In the genomic region with DNA sequence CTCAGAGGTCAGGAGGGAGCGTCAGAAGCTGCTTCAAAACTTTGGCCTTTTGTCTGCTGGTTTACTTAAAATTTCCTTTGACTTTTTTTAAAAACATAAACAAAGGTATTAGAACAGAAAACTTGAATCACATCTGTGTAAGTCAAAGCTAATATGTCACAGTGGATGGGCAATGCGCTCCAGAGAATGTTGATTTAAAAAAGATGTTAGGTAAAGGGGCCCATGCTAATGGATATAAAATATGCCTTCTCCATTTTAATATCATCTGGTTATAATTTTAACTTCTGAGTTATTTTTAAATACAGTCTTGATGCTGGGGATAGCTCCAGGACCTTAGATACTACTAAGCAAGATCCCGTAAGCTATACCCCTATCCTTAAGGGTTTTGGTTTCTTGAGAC, we compare ENCODE assay signal across 26 mouse cellular contexts.
DNase-seq lines count a peak whose midpoint lies in the region; ATAC-seq and TF ChIP-seq lines count a peak whose summit lies in the region.
"Had no signal": no experiment of that assay in that cellular context is flagged by ENCODE, and none has a peak within 500 bp of the region (broad histone marks: within the 10 kb centered on the region; RNA-seq: fewer than 3 reads in every experiment).

No protein-coding gene starts in this region.

- TF ChIP-seq POLR2A in embryonic fibroblast, embryonic 13.5 days (IDR thresholded peaks at IDR 0.05; ENCODE audit: low read depth, low read length): no peak

- H3K27ac ChIP-seq in intestine, embryonic 14.5 days (ENCODE audit: low read depth): peak overlapping the region; percentile 51; the same call in 1 of the 2 replicates
- no peak overlapping the region for H3K27ac ChIP-seq in intestine, embryonic 16.5 days (ENCODE audit: low read length)
- peak overlapping the region; percentile 52 for H3K27ac ChIP-seq in embryonic facial prominence, embryonic 11.5 days (replicated peaks; ENCODE audit: low read depth, low read length)
- H3K27ac ChIP-seq in embryonic fibroblast, embryonic 13.5 days (ENCODE audit: insufficient read depth, low read length): peak overlapping the region; percentile 71
- H3K27ac ChIP-seq in limb, embryonic 15.5 days: peak overlapping the region; percentile 74
- H3K27ac ChIP-seq in forebrain, postnatal 0 days (ENCODE audit: low read depth, low read length): no peak overlapping the region
- H3K27ac ChIP-seq: hindbrain, embryonic 13.5 days; liver, embryonic 13.5 days; midbrain, embryonic 13.5 days had no signal

- peaks cover 18% of the 10 kb centered on the region; the same call in 1 of the 2 replicates for H3K4me1 ChIP-seq in intestine, embryonic 14.5 days (replicated peaks; ENCODE audit: control insufficient read depth, insufficient read depth, low read length)
- H3K4me1 ChIP-seq in intestine, embryonic 16.5 days (ENCODE audit: control insufficient read depth, insufficient read depth, low read length): peaks cover 7% of the 10 kb centered on the region
- peaks cover 3% of the 10 kb centered on the region for H3K4me1 ChIP-seq in embryonic facial prominence, embryonic 11.5 days (ENCODE audit: control insufficient read depth, insufficient read depth, low read length)
- peaks cover 16% of the 10 kb centered on the region for H3K4me1 ChIP-seq in embryonic fibroblast, embryonic 13.5 days (ENCODE audit: control insufficient read depth, insufficient read depth, low read length)
- H3K4me1 ChIP-seq in limb, embryonic 15.5 days: peaks cover 40% of the 10 kb centered on the region
- H3K4me1 ChIP-seq in forebrain, postnatal 0 days (ENCODE audit: insufficient read depth): no peaks in the 10 kb centered on the region
- H3K4me1 ChIP-seq: liver, embryonic 13.5 days had no signal

- whole genome bisulfite sequencing in intestine, embryonic 14.5 days: 74% methylated on average over 3 of the region's 3 CpGs
- 84% methylated on average over 3 of the region's 3 CpGs for WGBS in intestine, embryonic 16.5 days
- 58% methylated on average over 3 of the region's 3 CpGs for WGBS in embryonic facial prominence, embryonic 11.5 days
- WGBS in limb, embryonic 15.5 days: 69% methylated on average over 3 of the region's 3 CpGs
- WGBS in forebrain, postnatal 0 days: 94% methylated on average over 3 of the region's 3 CpGs

- DNase-seq in intestine, embryonic 14.5 days (ENCODE audit: low spot score): no peak
- peak; percentile 51 for DNase-seq in embryonic facial prominence, embryonic 11.5 days (ENCODE audit: low spot score)
- DNase-seq in forebrain, postnatal 0 days: no peak
- DNase-seq in c-Kit-positive CD71-positive TER-119-positive erythroid progenitor cells, embryonic 14.5 days (ENCODE audit: low spot score): no peak
- DNase-seq: cerebellum, adult 8-10 months; cerebellum, postnatal 36 days; kidney, adult 2 months; kidney, postnatal 36 days; left cerebral cortex, postnatal 4 days; liver, embryonic 13.5 days; lung, adult 18-20 months; lung, postnatal 4 days; retina, postnatal 1 day; right cerebral cortex, postnatal 14 days; thymus, postnatal 4 days had no signal

- H3K27me3 ChIP-seq in intestine, embryonic 14.5 days (replicated peaks; ENCODE audit: control insufficient read depth, insufficient read depth, low read length): no peaks in the 10 kb centered on the region
- no peaks in the 10 kb centered on the region for H3K27me3 ChIP-seq in intestine, embryonic 16.5 days (replicated peaks; ENCODE audit: control insufficient read depth, insufficient read depth, low read length)
- no peaks in the 10 kb centered on the region for H3K27me3 ChIP-seq in embryonic facial prominence, embryonic 11.5 days (ENCODE audit: control insufficient read depth, insufficient read depth, low read length)
- no peaks in the 10 kb centered on the region for H3K27me3 ChIP-seq in limb, embryonic 15.5 days
- no peaks in the 10 kb centered on the region for H3K27me3 ChIP-seq in forebrain, postnatal 0 days (ENCODE audit: insufficient read depth, low read length)
- H3K27me3 ChIP-seq: heart, embryonic 15.5 days; hindbrain, embryonic 13.5 days; liver, embryonic 13.5 days; midbrain, embryonic 13.5 days had no signal

- TF ChIP-seq CTCF in embryonic fibroblast, embryonic 13.5 days (IDR thresholded peaks at IDR 0.05; ENCODE audit: borderline replicate concordance, insufficient read depth, low read length): no peak
- TF ChIP-seq CTCF in forebrain, postnatal 0 days (IDR thresholded peaks at IDR 0.05; ENCODE audit: low read depth): no peak

- no peak for ATAC-seq in intestine, embryonic 14.5 days (replicated peaks; ENCODE audit: low FRiP score, low TSS enrichment, low read depth)
- ATAC-seq in intestine, embryonic 16.5 days: no peak
- ATAC-seq in embryonic facial prominence, embryonic 11.5 days (replicated peaks; ENCODE audit: insufficient number of reproducible peaks, low FRiP score, low TSS enrichment, low read depth): no peak
- ATAC-seq in limb, embryonic 15.5 days (ENCODE audit: insufficient number of reproducible peaks, low FRiP score, low TSS enrichment, low read depth): no peak
- ATAC-seq in megakaryocyte-erythroid progenitor cell, adult 5-6 weeks (replicated peaks; ENCODE audit: low FRiP score, low TSS enrichment, poor library complexity, severe bottlenecking): no peak
- no peak for ATAC-seq in forebrain, postnatal 0 days
- ATAC-seq: forebrain, embryonic 16.5 days; lung, postnatal 0 days; midbrain, embryonic 13.5 days had no signal

- H3K4me3 ChIP-seq in intestine, embryonic 14.5 days (ENCODE audit: low read depth, low read length): no peak overlapping the region
- H3K4me3 ChIP-seq in intestine, embryonic 16.5 days (ENCODE audit: low read length): no peak overlapping the region
- no peak overlapping the region for H3K4me3 ChIP-seq in embryonic facial prominence, embryonic 11.5 days (ENCODE audit: low read depth, low read length)
- H3K4me3 ChIP-seq in embryonic fibroblast, embryonic 13.5 days (ENCODE audit: insufficient read depth, low read length): no peak overlapping the region
- H3K4me3 ChIP-seq in limb, embryonic 15.5 days: no peak overlapping the region
- H3K4me3 ChIP-seq in forebrain, postnatal 0 days (ENCODE audit: low read depth, low read length): no peak overlapping the region
- H3K4me3 ChIP-seq: erythroblast, embryonic 14.5 days; heart, embryonic 15.5 days; hindbrain, embryonic 13.5 days; liver, embryonic 13.5 days; megakaryocyte, embryonic 14.5 days; midbrain, embryonic 13.5 days had no signal

- no peaks in the 10 kb centered on the region for H3K9me3 ChIP-seq in intestine, embryonic 14.5 days (ENCODE audit: control insufficient read depth, low read length)
- no peaks in the 10 kb centered on the region for H3K9me3 ChIP-seq in intestine, embryonic 16.5 days (ENCODE audit: control insufficient read depth, low read length)
- no peaks in the 10 kb centered on the region for H3K9me3 ChIP-seq in embryonic facial prominence, embryonic 11.5 days (replicated peaks; ENCODE audit: control insufficient read depth, low read length)
- H3K9me3 ChIP-seq in limb, embryonic 15.5 days: no peaks in the 10 kb centered on the region
- no peaks in the 10 kb centered on the region for H3K9me3 ChIP-seq in forebrain, postnatal 0 days (ENCODE audit: low read length)
- H3K9me3 ChIP-seq: heart, embryonic 15.5 days; hindbrain, embryonic 13.5 days; liver, embryonic 13.5 days; megakaryocyte, embryonic 14.5 days; midbrain, embryonic 13.5 days had no signal

- no peak overlapping the region for H3K9ac ChIP-seq in intestine, embryonic 14.5 days (ENCODE audit: low read length)
- no peak overlapping the region for H3K9ac ChIP-seq in intestine, embryonic 16.5 days (ENCODE audit: low read depth, low read length)
- H3K9ac ChIP-seq in embryonic facial prominence, embryonic 11.5 days (replicated peaks; ENCODE audit: low read length): no peak overlapping the region
- no peak overlapping the region for H3K9ac ChIP-seq in limb, embryonic 15.5 days
- H3K9ac ChIP-seq in forebrain, postnatal 0 days: no peak overlapping the region
- H3K9ac ChIP-seq: heart, embryonic 15.5 days; hindbrain, embryonic 13.5 days; liver, embryonic 13.5 days; midbrain, embryonic 13.5 days had no signal

- no peak overlapping the region for H3K4me2 ChIP-seq in intestine, embryonic 14.5 days (ENCODE audit: low read length)
- H3K4me2 ChIP-seq in intestine, embryonic 16.5 days (ENCODE audit: low read depth, low read length): no peak overlapping the region
- H3K4me2 ChIP-seq in embryonic facial prominence, embryonic 11.5 days (ENCODE audit: low read depth, low read length): no peak overlapping the region
- H3K4me2 ChIP-seq in limb, embryonic 15.5 days: no peak overlapping the region
- H3K4me2 ChIP-seq in forebrain, postnatal 0 days (ENCODE audit: low read depth): no peak overlapping the region
- H3K4me2 ChIP-seq: heart, embryonic 15.5 days; hindbrain, embryonic 13.5 days; liver, embryonic 13.5 days; midbrain, embryonic 13.5 days had no signal

- no peaks in the 10 kb centered on the region for H3K36me3 ChIP-seq in intestine, embryonic 14.5 days (ENCODE audit: control insufficient read depth, insufficient read depth, low read length)
- no peaks in the 10 kb centered on the region for H3K36me3 ChIP-seq in intestine, embryonic 16.5 days (ENCODE audit: control insufficient read depth, insufficient read depth, low read length)
- no peaks in the 10 kb centered on the region for H3K36me3 ChIP-seq in embryonic facial prominence, embryonic 11.5 days (replicated peaks; ENCODE audit: control insufficient read depth, insufficient read depth, low read depth, low read length)
- no peaks in the 10 kb centered on the region for H3K36me3 ChIP-seq in limb, embryonic 15.5 days
- H3K36me3 ChIP-seq in forebrain, postnatal 0 days (ENCODE audit: insufficient read depth): no peaks in the 10 kb centered on the region
- H3K36me3 ChIP-seq: heart, embryonic 15.5 days; hindbrain, embryonic 13.5 days; liver, embryonic 13.5 days; midbrain, embryonic 13.5 days had no signal

Comparison
In these comparisons a context has a peak if more than half of its experiments do, and no peak if none do; other contexts are left out.
1. H3K27ac ChIP-seq: peak in intestine, embryonic 14.5 days (single experiment), embryonic facial prominence, embryonic 11.5 days (single experiment), embryonic fibroblast, embryonic 13.5 days (single experiment) and limb, embryonic 15.5 days (single experiment); none in intestine, embryonic 16.5 days (single experiment) and forebrain, postnatal 0 days (single experiment).